Mouse (Mus musculus): ENCODE data around the gene Pknox1.

GRCm38 (mm10) chr17:31583185-31583584 lies 18.7 kb downstream of the Pknox1 start:
- TF ChIP-seq POLR2A (IDR thresholded peaks at IDR 0.05; ENCODE audit: borderline replicate concordance, control insufficient read depth, low read depth, low read length) (no peak), CTCF (IDR thresholded peaks at IDR 0.05; ENCODE audit: control insufficient read depth, insufficient read depth, low read length) (no peak)

Measured in bone marrow, adult 2 months (tissue).